Mouse (Mus musculus): ENCODE results near the gene Sh3rf1. TPM values are rescaled to one million over a fixed set of nuclear protein-coding genes. Genes with fewer than 3 reads are reported as not detected.

Sh3rf1 gene
- polyA plus RNA-seq, 1 experiment from 2014 or later, result 19.8 TPM

- Histone ChIP-seq H3K9ac (no peak overlapping the region), H3K4me3 (no peak overlapping the region), H3K4me1 (replicated peaks) (peaks cover 23% of the 10 kb centered on the region; the same call in 1 of the 2 replicates), H3K27me3 (no peaks in the 10 kb centered on the region), H3K27ac (replicated peaks) (no peak overlapping the region), H3K9me3 (no peaks in the 10 kb centered on the region), H3K36me3 (no peaks in the 10 kb centered on the region), H3K4me2 (no peak overlapping the region)
- no peak for ATAC-seq (ENCODE audit: low read depth)
- WGBS, result 85% methylated on average over 8 of the region's 8 CpGs
These were observed 44.0 kb downstream of the Sh3rf1 start for GRCm38 (mm10) chr8:61267692-61268091.

- no peak overlapping the region for H3K4me3 ChIP-seq
- no peak for ATAC-seq (ENCODE audit: low read depth)
- H3K27ac ChIP-seq (replicated peaks), result no peak overlapping the region
- no peaks in the 10 kb centered on the region for H3K36me3 ChIP-seq
- H3K4me2 ChIP-seq, result no peak overlapping the region
- H3K9me3 ChIP-seq, result no peaks in the 10 kb centered on the region
- no peak overlapping the region for H3K9ac ChIP-seq
- H3K4me1 ChIP-seq (replicated peaks), result peaks cover 24% of the 10 kb centered on the region; the same call in 1 of the 2 replicates
- 90% methylated on average over 10 of the region's 10 CpGs for WGBS
- no peaks in the 10 kb centered on the region for H3K27me3 ChIP-seq
These were observed 44.7 kb downstream of the Sh3rf1 start for GRCm38 (mm10) chr8:61268233-61268916.

GRCm38 (mm10) chr8:61270016-61270415 lies 46.3 kb downstream of the Sh3rf1 start:
- no peak for ATAC-seq (ENCODE audit: low read depth)
- Histone ChIP-seq H3K9me3 (no peaks in the 10 kb centered on the region), H3K27ac (replicated peaks) (no peak overlapping the region), H3K4me1 (replicated peaks) (peaks cover 39% of the 10 kb centered on the region), H3K9ac (no peak overlapping the region), H3K27me3 (no peaks in the 10 kb centered on the region), H3K36me3 (no peaks in the 10 kb centered on the region), H3K4me3 (no peak overlapping the region), H3K4me2 (no peak overlapping the region)
- WGBS, result 57% methylated on average over 11 of the region's 11 CpGs

- no peak for ATAC-seq (ENCODE audit: low read depth)
- H3K9ac ChIP-seq, result no peak overlapping the region
- H3K4me2 ChIP-seq, result no peak overlapping the region
- no peak overlapping the region for H3K4me3 ChIP-seq
- no peaks in the 10 kb centered on the region for H3K27me3 ChIP-seq
- 85% methylated on average over 9 of the region's 9 CpGs for WGBS
- H3K4me1 ChIP-seq (replicated peaks), result peaks cover 40% of the 10 kb centered on the region
- H3K27ac ChIP-seq (replicated peaks), result no peak overlapping the region
- H3K9me3 ChIP-seq, result no peaks in the 10 kb centered on the region
- H3K36me3 ChIP-seq, result no peaks in the 10 kb centered on the region
These were observed 46.9 kb downstream of the Sh3rf1 start for GRCm38 (mm10) chr8:61270541-61270940.

GRCm38 (mm10) chr8:61270961-61271360 lies 47.3 kb downstream of the Sh3rf1 start:
- WGBS, result 67% methylated on average over 4 of the region's 6 CpGs
- peaks cover 43% of the 10 kb centered on the region for H3K4me1 ChIP-seq (replicated peaks)
- H3K4me2 ChIP-seq, result no peak overlapping the region
- H3K9me3 ChIP-seq, result no peaks in the 10 kb centered on the region
- no peaks in the 10 kb centered on the region for H3K27me3 ChIP-seq
- no peak overlapping the region for H3K27ac ChIP-seq (replicated peaks)
- no peak overlapping the region for H3K9ac ChIP-seq
- no peak for ATAC-seq (ENCODE audit: low read depth)
- H3K4me3 ChIP-seq, result no peak overlapping the region
- no peaks in the 10 kb centered on the region for H3K36me3 ChIP-seq

GRCm38 (mm10) chr8:61272838-61273237 lies 49.2 kb downstream of the Sh3rf1 start:
- H3K9ac ChIP-seq, result no peak overlapping the region
- H3K27ac ChIP-seq (replicated peaks), result no peak overlapping the region
- no peaks in the 10 kb centered on the region for H3K27me3 ChIP-seq
- peaks cover 54% of the 10 kb centered on the region for H3K4me1 ChIP-seq (replicated peaks)
- no peak for ATAC-seq (ENCODE audit: low read depth)
- H3K9me3 ChIP-seq, result no peaks in the 10 kb centered on the region
- no peak overlapping the region for H3K4me3 ChIP-seq
- WGBS, result 79% methylated on average over 3 of the region's 3 CpGs
- no peaks in the 10 kb centered on the region for H3K36me3 ChIP-seq
- no peak overlapping the region for H3K4me2 ChIP-seq

GRCm38 (mm10) chr8:61273307-61274221 lies 49.9 kb downstream of the Sh3rf1 start:
- peaks cover 55% of the 10 kb centered on the region for H3K4me1 ChIP-seq (replicated peaks)
- no peaks in the 10 kb centered on the region for H3K36me3 ChIP-seq
- WGBS, result 78% methylated on average over 17 of the region's 17 CpGs
- ATAC-seq (ENCODE audit: low read depth), result no peak
- no peak overlapping the region for H3K4me3 ChIP-seq
- no peaks in the 10 kb centered on the region for H3K9me3 ChIP-seq
- no peak overlapping the region for H3K9ac ChIP-seq
- no peak overlapping the region for H3K4me2 ChIP-seq
- H3K27ac ChIP-seq (replicated peaks), result no peak overlapping the region
- no peaks in the 10 kb centered on the region for H3K27me3 ChIP-seq

GRCm38 (mm10) chr8:61274602-61275462 lies 51.2 kb downstream of the Sh3rf1 start:
- no peak overlapping the region for H3K9ac ChIP-seq
- WGBS, result 19% methylated on average over 10 of the region's 10 CpGs
- no peak overlapping the region for H3K4me3 ChIP-seq
- H3K27me3 ChIP-seq, result no peaks in the 10 kb centered on the region
- H3K36me3 ChIP-seq, result no peaks in the 10 kb centered on the region
- no peaks in the 10 kb centered on the region for H3K9me3 ChIP-seq
- peak; percentile 54; the same call in 1 of the 2 replicates for ATAC-seq (ENCODE audit: low read depth)
- no peak overlapping the region for H3K4me2 ChIP-seq
- 0 out of 2 replicates have a peak overlapping the region, but pooled peaks have one; percentile 6 for H3K27ac ChIP-seq (replicated peaks)
- peaks cover 52% of the 10 kb centered on the region for H3K4me1 ChIP-seq (replicated peaks)

- no peak overlapping the region for H3K9ac ChIP-seq
- no peaks in the 10 kb centered on the region for H3K9me3 ChIP-seq
- WGBS, result 57% methylated on average over 11 of the region's 11 CpGs
- ATAC-seq (ENCODE audit: low read depth), result no peak
- H3K27me3 ChIP-seq, result no peaks in the 10 kb centered on the region
- H3K36me3 ChIP-seq, result no peaks in the 10 kb centered on the region
- peaks cover 44% of the 10 kb centered on the region for H3K4me1 ChIP-seq (replicated peaks)
- 0 out of 2 replicates have a peak overlapping the region, but pooled peaks have one; percentile 6 for H3K27ac ChIP-seq (replicated peaks)
- H3K4me2 ChIP-seq, result no peak overlapping the region
- no peak overlapping the region for H3K4me3 ChIP-seq
These were observed 52.0 kb downstream of the Sh3rf1 start for GRCm38 (mm10) chr8:61275463-61276356.

- Histone ChIP-seq H3K27ac (replicated peaks) (no peak overlapping the region), H3K4me2 (no peak overlapping the region), H3K36me3 (no peaks in the 10 kb centered on the region), H3K9me3 (no peaks in the 10 kb centered on the region), H3K9ac (no peak overlapping the region), H3K4me3 (no peak overlapping the region), H3K27me3 (no peaks in the 10 kb centered on the region), H3K4me1 (replicated peaks) (peaks cover 44% of the 10 kb centered on the region)
- ATAC-seq (ENCODE audit: low read depth), result no peak
- WGBS, result 73% methylated on average over 5 of the region's 5 CpGs
These were observed 52.7 kb downstream of the Sh3rf1 start for GRCm38 (mm10) chr8:61276397-61276796.

- H3K9ac ChIP-seq, result no peak overlapping the region
- no peak overlapping the region for H3K4me3 ChIP-seq
- H3K9me3 ChIP-seq, result no peaks in the 10 kb centered on the region
- ATAC-seq (ENCODE audit: low read depth), result no peak
- H3K27me3 ChIP-seq, result no peaks in the 10 kb centered on the region
- H3K36me3 ChIP-seq, result no peaks in the 10 kb centered on the region
- WGBS, result 84% methylated on average over 10 of the region's 10 CpGs
- H3K4me2 ChIP-seq, result no peak overlapping the region
- peaks cover 55% of the 10 kb centered on the region for H3K4me1 ChIP-seq (replicated peaks)
- no peak overlapping the region for H3K27ac ChIP-seq (replicated peaks)
These were observed 55.4 kb downstream of the Sh3rf1 start for GRCm38 (mm10) chr8:61279030-61279429.
